Mouse (Mus musculus) liver, adult 2 months (tissue): ENCODE data around the gene Dgkg. TPM values are rescaled to one million over a fixed set of nuclear protein-coding genes. Genes with fewer than 3 reads are reported as not detected.

ENCODE experiments used
- DNase-seq: peaks from one replicate; pipeline ENCODE4 v3.0.0-alpha.2; 2011; ENCODE audit warnings: low read depth, low spot score; ENCODE audit errors: extremely low read depth
- H3K27ac ChIP-seq: fragments of 200-500 bp; replicated peaks from 2 replicates; pipeline ENCODE4 v1.5.1; 2012; ENCODE audit warnings: low read depth, mild to moderate bottlenecking, control low read depth, inconsistent platforms, low read length; ENCODE audit not compliant: insufficient read depth
- H3K27me3 ChIP-seq: fragments of 200-500 bp; 2 replicates; pipeline ENCODE4 v1.6.1; 2012; ENCODE audit warnings: mild to moderate bottlenecking, moderate library complexity, low read length, inconsistent platforms; ENCODE audit not compliant: control insufficient read depth, insufficient read depth
- H3K36me3 ChIP-seq: fragments of 200-500 bp; 2 replicates; pipeline ENCODE4 v1.6.1; 2012; ENCODE audit warnings: low read length, inconsistent platforms; ENCODE audit not compliant: control insufficient read depth, insufficient read depth
- H3K4me1 ChIP-seq: fragments of 200-500 bp; 2 replicates; pipeline ENCODE4 v1.6.1; 2011; ENCODE audit warnings: low read length; ENCODE audit not compliant: control insufficient read depth, insufficient read depth
- H3K4me3 ChIP-seq: fragments of 200-500 bp; 2 replicates; pipeline ENCODE4 v1.5.1; 2011; ENCODE audit warnings: low read depth, mild to moderate bottlenecking, control low read depth, low read length, moderate library complexity; ENCODE audit not compliant: insufficient read depth
- H3K79me2 ChIP-seq: fragments of 200-500 bp; 2 replicates; pipeline ENCODE4 v1.6.1; 2012; ENCODE audit warnings: inconsistent platforms, mild to moderate bottlenecking, low read length, moderate library complexity; ENCODE audit not compliant: control insufficient read depth, insufficient read depth
- H3K9ac ChIP-seq: fragments of 200-500 bp; 2 replicates; pipeline ENCODE4 v1.6.1; 2012; ENCODE audit warnings: low read depth, mild to moderate bottlenecking, control low read depth, inconsistent platforms, low read length
- CTCF ChIP-seq: fragments of 200-500 bp; IDR thresholded peaks from 2 replicates; pipeline ENCODE4 v1.5.1; 2011; ENCODE audit warnings: low read depth, low read length, control low read depth
- POLR2A ChIP-seq: fragments of 200-500 bp; IDR thresholded peaks from 2 replicates; pipeline ENCODE4 v1.6.1; 2011; ENCODE audit warnings: low read length, control low read depth; ENCODE audit not compliant: insufficient read depth; ENCODE audit errors: extremely low read depth
- WGBS: fragments of 180-500 bp; shearing (Covaris S2); methylation state at CpG from one replicate; pipeline ENCODE4 v1.1.7; 2018; 5-methylcytosine and 5-hydroxymethylcytosine counted together
- polyA plus RNA-seq: library from polyadenylated mRNA; depleted of rRNA; stranded (reverse); fragments of >200 nt; gene quantifications from 2 replicates; pipeline ENCODE4 v1.2.3, GENCODE M21; 2012
- total RNA-seq: library from RNA; depleted of rRNA; stranded (reverse); fragments of >200 nt; gene quantifications from 2 replicates; pipeline ENCODE4 v1.2.3, GENCODE M21; 2014

Dgkg gene
- total and polyA plus RNA-seq, 2 experiments, result under 0.01 to 0.02 TPM

DNA sequence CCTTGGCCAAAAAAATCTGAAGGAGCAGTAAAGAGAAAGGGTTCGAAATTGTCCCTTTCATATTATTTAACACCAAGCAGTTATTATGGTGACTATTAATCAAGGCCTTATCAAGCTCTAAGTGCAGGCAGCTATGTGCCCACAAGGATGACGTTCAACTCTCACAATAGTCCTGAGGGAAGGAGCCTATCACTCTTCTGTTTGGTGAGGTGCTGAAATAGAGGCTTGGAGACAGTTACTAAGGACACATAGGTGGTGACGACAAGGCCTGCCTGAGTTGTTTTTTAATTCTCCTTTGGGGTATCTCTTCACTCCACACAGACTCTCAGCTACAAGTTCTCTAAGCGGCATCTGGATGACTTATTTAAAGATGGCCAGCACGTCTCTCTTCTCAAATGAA lies 161.8 kb downstream of the Dgkg start:
- H3K27ac ChIP-seq, result no peak overlapping the region
- TF ChIP-seq CTCF (no peak), POLR2A (no peak)
- no peak overlapping the region for H3K9ac ChIP-seq
- no peak overlapping the region for H3K4me3 ChIP-seq
- DNase-seq, result no peak
- H3K27me3 ChIP-seq, result no peaks in the 10 kb centered on the region
- H3K79me2 ChIP-seq, result no peaks in the 10 kb centered on the region
- no peaks in the 10 kb centered on the region for H3K4me1 ChIP-seq
- H3K36me3 ChIP-seq, result no peaks in the 10 kb centered on the region
- 78% methylated on average over 5 of the region's 5 CpGs for WGBS

GRCm38 (mm10) chr16:22494815-22495214 lies 162.2 kb downstream of the Dgkg start:
- H3K27ac ChIP-seq, result no peak overlapping the region

GRCm38 (mm10) chr16:22493396-22493795 lies 163.6 kb downstream of the Dgkg start:
- Histone ChIP-seq H3K9ac (no peak overlapping the region), H3K36me3 (no peaks in the 10 kb centered on the region), H3K27ac (no peak overlapping the region), H3K4me1 (no peaks in the 10 kb centered on the region), H3K27me3 (no peaks in the 10 kb centered on the region), H3K4me3 (no peak overlapping the region), H3K79me2 (no peaks in the 10 kb centered on the region)
- no peak for TF ChIP-seq CTCF
- no peak for TF ChIP-seq POLR2A
- DNase-seq, result no peak
- 76% methylated on average over 4 of the region's 4 CpGs for WGBS

More at GRCm38 (mm10) chr16:22494815-22495214, 162.2 kb downstream of the Dgkg start:
- H3K4me1 ChIP-seq, result no peaks in the 10 kb centered on the region
- no peaks in the 10 kb centered on the region for H3K27me3 ChIP-seq
- WGBS, result 68% methylated on average over 5 of the region's 5 CpGs
- no peaks in the 10 kb centered on the region for H3K36me3 ChIP-seq
- no peak overlapping the region for H3K4me3 ChIP-seq
- TF ChIP-seq CTCF (no peak), POLR2A (no peak)
- no peaks in the 10 kb centered on the region for H3K79me2 ChIP-seq
- DNase-seq, result no peak
- H3K9ac ChIP-seq, result no peak overlapping the region

DNA sequence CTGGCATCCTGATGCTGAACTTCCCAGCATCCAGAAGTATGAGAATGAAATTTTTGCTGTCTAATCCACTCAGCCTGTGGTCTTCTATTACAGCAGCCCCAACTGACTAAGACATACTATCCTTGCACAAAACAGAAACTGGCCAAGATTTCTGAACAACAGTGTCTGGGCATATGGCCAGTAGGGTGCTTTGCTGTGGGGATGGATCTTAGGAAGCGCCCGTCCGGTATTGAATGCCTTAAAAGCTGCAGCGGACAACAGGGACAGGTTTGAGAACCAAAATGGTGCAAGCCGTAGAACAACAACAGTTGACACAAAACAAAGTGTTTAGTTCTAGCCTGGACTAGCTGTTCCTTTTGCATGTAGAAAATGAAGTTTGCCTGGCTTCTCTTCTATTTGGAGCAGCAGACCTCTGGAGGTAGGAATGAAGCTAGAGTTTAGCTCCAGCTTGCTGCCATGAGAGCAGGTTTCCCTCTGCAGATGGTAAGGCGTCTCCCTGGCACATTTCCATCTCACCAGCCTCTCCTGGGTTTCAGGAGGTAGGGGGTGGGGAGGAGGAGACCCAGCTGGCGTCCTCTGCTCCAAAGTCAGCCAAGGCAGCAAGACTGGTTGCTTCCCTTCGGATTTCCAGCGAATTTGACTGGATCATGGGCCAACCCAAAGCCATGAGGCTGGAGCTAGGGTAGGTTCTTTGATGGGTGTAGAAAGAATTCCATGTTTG lies 165.4 kb downstream of the Dgkg start:
- Histone ChIP-seq H3K4me1 (no peaks in the 10 kb centered on the region), H3K36me3 (no peaks in the 10 kb centered on the region), H3K27ac (no peak overlapping the region), H3K79me2 (no peaks in the 10 kb centered on the region), H3K27me3 (no peaks in the 10 kb centered on the region), H3K9ac (no peak overlapping the region), H3K4me3 (no peak overlapping the region)
- 88% methylated on average over 9 of the region's 9 CpGs for WGBS
- TF ChIP-seq CTCF (no peak), POLR2A (no peak)
- no peak for DNase-seq

DNA sequence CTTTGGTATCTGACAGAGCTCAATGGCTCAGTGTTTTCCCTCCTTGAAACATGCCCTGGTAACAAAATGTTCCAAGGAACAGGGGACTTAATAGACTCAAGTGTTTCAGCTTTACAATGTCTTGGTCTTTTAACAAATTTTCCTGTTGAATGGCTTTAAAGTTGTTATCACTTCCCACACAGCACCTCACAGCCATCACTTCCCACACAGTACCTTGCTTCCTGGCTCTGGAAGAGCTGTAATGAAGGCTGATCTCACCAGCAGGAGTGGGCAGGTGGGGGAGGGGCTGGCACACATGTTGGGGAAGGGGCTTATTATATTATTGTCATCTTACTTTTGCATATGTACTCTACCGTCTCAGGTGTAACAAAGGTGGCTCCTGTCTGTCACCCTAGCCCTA lies 173.1 kb downstream of the Dgkg start:
- Histone ChIP-seq H3K36me3 (no peaks in the 10 kb centered on the region), H3K27me3 (no peaks in the 10 kb centered on the region), H3K9ac (no peak overlapping the region), H3K4me3 (no peak overlapping the region), H3K79me2 (no peaks in the 10 kb centered on the region), H3K4me1 (no peaks in the 10 kb centered on the region), H3K27ac (no peak overlapping the region)
- WGBS, result 86% methylated on average over 1 of the region's 1 CpGs
- DNase-seq, result no peak
- TF ChIP-seq CTCF, result no peak
- no peak for TF ChIP-seq POLR2A

- Histone ChIP-seq H3K4me3 (no peak overlapping the region), H3K27me3 (no peaks in the 10 kb centered on the region), H3K27ac (no peak overlapping the region), H3K9ac (no peak overlapping the region), H3K79me2 (no peaks in the 10 kb centered on the region), H3K36me3 (no peaks in the 10 kb centered on the region), H3K4me1 (no peaks in the 10 kb centered on the region)
- no peak for DNase-seq
- 92% methylated on average over 8 of the region's 8 CpGs for WGBS
- TF ChIP-seq POLR2A, result no peak
- no peak for TF ChIP-seq CTCF
Observed at GRCm38 (mm10) chr16:22479322-22479721, 177.7 kb downstream of the Dgkg start.
